Mouse (Mus musculus) erythroblast, embryonic 14.5 days (primary cell): ENCODE measurements around the gene Mllt10.

Source experiments
- GATA1 ChIP-seq: IDR thresholded peaks from 2 replicates; pipeline ENCODE4 v1.6.1; 2012; ENCODE audit warnings: low read length, inconsistent platforms, mixed read lengths
- TAL1 ChIP-seq: IDR thresholded peaks from 3 replicates; pipeline ENCODE4 v1.6.1; 2012; ENCODE audit warnings: low read length, inconsistent platforms, mixed read lengths

GRCm38 (mm10) chr2:18235524-18235923 is 180.5 kb downstream of the Mllt10 start:
- TF ChIP-seq GATA1: no peak
- TF ChIP-seq TAL1: no peak
